Mouse (Mus musculus) B cell, adult 2 months (primary cell): Measurements from ENCODE around the gene Gm44973.

Experiments
- DNase-seq, 2 experiments: peaks; one replicate each; pipeline ENCODE4 v3.0.0; 2022

Gm44973 gene

GRCm38 (mm10) chr7:5017352-5017751, 2.1 kb downstream of the Gm44973 start:
- DNase-seq, result peak; percentile 50 to 61

GRCm38 (mm10) chr7:5017931-5018330, 2.6 kb downstream of the Gm44973 start:
- DNase-seq, result no peak

GRCm38 (mm10) chr7:5019576-5019975, 4.3 kb downstream of the Gm44973 start:
- DNase-seq, result peak in 1 of 2 experiments; percentile 7

GRCm38 (mm10) chr7:5020000-5020681, 4.8 kb downstream of the Gm44973 start, which contains the start of the genes Zfp865 and Ccdc106:
TSS of gene Zfp865 (plus strand) at chr7:5020376.
TSS of gene Ccdc106 (plus strand) at chr7:5020553.
- peak; percentile 98 for DNase-seq

- no peak for DNase-seq
These were observed 5.4 kb downstream of the Gm44973 start for GRCm38 (mm10) chr7:5020685-5021084.

- no peak for DNase-seq
These were observed 5.9 kb downstream of the Gm44973 start for GRCm38 (mm10) chr7:5021197-5021596.

- DNase-seq, result no peak
These were observed 14.2 kb downstream of the Gm44973 start for GRCm38 (mm10) chr7:5029543-5029942.

GRCm38 (mm10) chr7:5029946-5030345, 14.7 kb downstream of the Gm44973 start:
- DNase-seq, result no peak

GRCm38 (mm10) chr7:5030554-5031275, 15.4 kb downstream of the Gm44973 start:
- DNase-seq, result no peak

GRCm38 (mm10) chr7:5031496-5031895, 16.2 kb downstream of the Gm44973 start:
- no peak for DNase-seq

GRCm38 (mm10) chr7:5033818-5034217, 18.5 kb downstream of the Gm44973 start, which contains the start of gene 4632433K11Rik:
TSS of gene 4632433K11Rik (plus strand) at chr7:5034118.
- no peak for DNase-seq

GRCm38 (mm10) chr7:5035628-5036027, 20.3 kb downstream of the Gm44973 start:
- DNase-seq, result no peak

GRCm38 (mm10) chr7:5036136-5036535, 20.8 kb downstream of the Gm44973 start:
- no peak for DNase-seq

- DNase-seq, result no peak
These were observed 21.7 kb downstream of the Gm44973 start for GRCm38 (mm10) chr7:5037026-5037425.

GRCm38 (mm10) chr7:5037467-5037866, 22.2 kb downstream of the Gm44973 start:
- no peak for DNase-seq

- DNase-seq, result peak; percentile 96 to 97
These were observed 22.9 kb downstream of the Gm44973 start, which contains the start of gene Zfp784 for GRCm38 (mm10) chr7:5038109-5038732. TSS of gene Zfp784 (minus strand) at chr7:5038446.

GRCm38 (mm10) chr7:5038940-5039339, 23.6 kb downstream of the Gm44973 start:
- DNase-seq, result no peak

GRCm38 (mm10) chr7:5044981-5045380, 29.7 kb downstream of the Gm44973 start:
- DNase-seq, result no peak

GRCm38 (mm10) chr7:5046112-5046511, 30.8 kb downstream of the Gm44973 start:
- peak; percentile 26 to 32 for DNase-seq

- DNase-seq, result peak; percentile 61 to 63
These were observed 32.0 kb downstream of the Gm44973 start for GRCm38 (mm10) chr7:5047313-5047712.

GRCm38 (mm10) chr7:5051193-5052192, 36.2 kb downstream of the Gm44973 start, which contains the start of gene Zfp580:
TSS of gene Zfp580 (plus strand) at chr7:5051538.
- peak; percentile 73 to 79 for DNase-seq

GRCm38 (mm10) chr7:5052438-5052837, 37.1 kb downstream of the Gm44973 start:
- DNase-seq, result peak; percentile 25 to 30
